Mouse (Mus musculus) forebrain, embryonic 10.5 days (tissue): Measurements from ENCODE around the gene Marc2. TPM values are rescaled to one million over a fixed set of nuclear protein-coding genes. Genes with fewer than 3 reads are reported as not detected.

Source experiments
- DNase-seq: peaks from one replicate; pipeline ENCODE4 v3.0.0-alpha.2; 2017; ENCODE audit warnings: low spot score; ENCODE audit errors: extremely low spot score
- H3K27ac ChIP-seq: fragments of 300-500 bp; sonication (generic); 2 replicates; pipeline ENCODE4 v1.5.1; 2016; ENCODE audit warnings: mild to moderate bottlenecking
- H3K27me3 ChIP-seq: fragments of 300-500 bp; sonication (generic); 2 replicates; pipeline ENCODE4 v1.6.1; 2016; ENCODE audit warnings: mild to moderate bottlenecking; ENCODE audit not compliant: poor library complexity, severe bottlenecking
- H3K36me3 ChIP-seq: fragments of 300-500 bp; sonication (generic); replicated peaks from 2 replicates; pipeline ENCODE4 v1.6.1; 2016; ENCODE audit warnings: mild to moderate bottlenecking, moderate library complexity
- H3K4me1 ChIP-seq: fragments of 300-500 bp; sonication (generic); 2 replicates; pipeline ENCODE4 v1.6.1; 2016
- H3K4me3 ChIP-seq: fragments of 300-500 bp; sonication (generic); 2 replicates; pipeline ENCODE4 v1.5.1; 2016; ENCODE audit warnings: mild to moderate bottlenecking, moderate library complexity
- H3K9me3 ChIP-seq: fragments of 300-500 bp; sonication (generic); 2 replicates; pipeline ENCODE4 v1.6.1; 2016; ENCODE audit warnings: mild to moderate bottlenecking, moderate library complexity
- WGBS: fragments of 180-500 bp; shearing (Covaris S2); methylation state at CpG from one replicate; pipeline ENCODE4 v1.1.7; 2016; 5-methylcytosine and 5-hydroxymethylcytosine counted together
- polyA plus RNA-seq: library from polyadenylated mRNA; unstranded; fragments of >200 nt; fragmentation: Nextera tagmentation; extraction: Ambion mirVana; gene quantifications from 2 replicates; pipeline ENCODE4 v1.2.1, GENCODE M21; 2016

Marc2 gene
- polyA plus RNA-seq, 1 experiment from 2014 or later, result 82.6 TPM

DNA sequence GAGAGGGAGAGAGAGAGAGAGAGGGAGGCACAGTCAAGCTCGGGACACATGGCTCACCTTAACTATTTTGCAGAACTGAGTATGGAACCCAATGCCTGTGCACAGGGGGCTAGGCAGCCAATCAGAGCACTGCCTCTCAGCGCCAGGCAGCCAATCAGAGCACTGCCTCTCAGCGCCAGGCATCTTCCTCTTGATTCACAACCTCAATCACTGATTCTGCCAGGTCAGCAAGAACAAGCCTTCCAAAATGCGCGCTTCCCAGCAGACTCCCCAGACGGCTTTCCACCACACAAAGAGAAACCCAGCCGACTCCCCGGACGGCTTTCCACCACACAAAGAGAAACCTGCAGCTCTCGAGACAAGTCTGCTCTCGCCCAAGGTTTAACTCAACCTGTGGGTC lies 23.6 kb downstream of the Marc2 start:
- DNase-seq, result no peak
- 16% methylated on average over 11 of the region's 11 CpGs for WGBS
- no peaks in the 10 kb centered on the region for H3K9me3 ChIP-seq
- peaks cover 8% of the 10 kb centered on the region for H3K27me3 ChIP-seq
- no peak overlapping the region for H3K27ac ChIP-seq
- H3K36me3 ChIP-seq, result peaks cover 22% of the 10 kb centered on the region
- H3K4me3 ChIP-seq, result peak overlapping the region; percentile 35
- H3K4me1 ChIP-seq, result peaks cover 31% of the 10 kb centered on the region

DNA sequence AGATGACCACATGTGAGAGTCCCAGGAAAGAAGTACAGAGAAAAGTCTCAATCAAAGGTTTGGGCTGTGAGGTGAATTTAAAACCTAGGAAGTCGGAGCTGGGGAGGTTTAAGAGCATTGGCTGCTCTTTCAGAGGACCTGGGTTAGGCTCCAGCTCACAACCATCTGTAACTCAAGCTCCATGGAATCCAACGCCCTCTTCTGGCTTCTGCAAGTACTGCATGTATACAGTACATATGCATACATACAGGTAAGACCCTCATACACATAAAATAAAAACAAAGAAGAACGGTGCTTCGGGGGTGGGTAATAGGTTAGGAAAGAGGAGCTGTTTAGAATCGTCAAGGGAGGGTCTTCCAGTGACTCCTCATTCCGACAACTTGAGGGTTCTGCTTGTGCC lies 28.5 kb downstream of the Marc2 start:
- no peak overlapping the region for H3K27ac ChIP-seq
- H3K4me3 ChIP-seq, result no peak overlapping the region
- H3K9me3 ChIP-seq, result no peaks in the 10 kb centered on the region
- no peaks in the 10 kb centered on the region for H3K27me3 ChIP-seq
- peaks cover 30% of the 10 kb centered on the region for H3K36me3 ChIP-seq
- DNase-seq, result no peak
- WGBS, result 84% methylated on average over 6 of the region's 6 CpGs
- peaks cover 6% of the 10 kb centered on the region for H3K4me1 ChIP-seq

DNA sequence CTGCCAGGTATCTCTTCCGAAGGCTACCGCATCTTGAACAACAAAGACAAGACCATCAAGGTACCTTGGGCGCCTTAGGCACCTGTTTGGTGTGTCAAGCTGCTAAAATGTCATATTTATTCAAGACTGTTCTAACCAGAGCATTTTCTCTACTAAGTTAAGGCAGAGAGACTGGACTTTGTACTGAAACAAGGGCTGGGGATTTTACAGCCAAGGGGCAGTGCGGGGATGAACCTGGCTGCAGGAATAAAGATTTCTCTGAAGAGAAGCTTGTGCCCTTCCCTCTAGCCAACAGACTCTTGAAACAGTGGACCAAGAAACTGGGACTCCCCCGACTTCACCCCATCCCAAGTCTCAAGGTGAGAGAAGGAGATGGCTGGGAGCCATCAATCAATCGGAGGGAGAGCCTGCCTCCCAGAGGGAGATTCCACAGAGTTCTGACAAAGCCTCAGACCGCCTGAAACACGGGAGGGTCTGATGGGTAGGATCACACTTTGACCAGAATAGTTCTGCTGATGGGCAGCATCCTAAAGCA lies 34.5 kb downstream of the Marc2 start:
- peaks cover 19% of the 10 kb centered on the region for H3K4me1 ChIP-seq
- WGBS, result 77% methylated on average over 8 of the region's 8 CpGs
- peaks cover 42% of the 10 kb centered on the region for H3K27me3 ChIP-seq
- no peak for DNase-seq
- peaks cover 2% of the 10 kb centered on the region; the same call in 1 of the 2 replicates for H3K36me3 ChIP-seq
- H3K27ac ChIP-seq, result no peak overlapping the region
- no peaks in the 10 kb centered on the region for H3K9me3 ChIP-seq
- no peak overlapping the region for H3K4me3 ChIP-seq

DNA sequence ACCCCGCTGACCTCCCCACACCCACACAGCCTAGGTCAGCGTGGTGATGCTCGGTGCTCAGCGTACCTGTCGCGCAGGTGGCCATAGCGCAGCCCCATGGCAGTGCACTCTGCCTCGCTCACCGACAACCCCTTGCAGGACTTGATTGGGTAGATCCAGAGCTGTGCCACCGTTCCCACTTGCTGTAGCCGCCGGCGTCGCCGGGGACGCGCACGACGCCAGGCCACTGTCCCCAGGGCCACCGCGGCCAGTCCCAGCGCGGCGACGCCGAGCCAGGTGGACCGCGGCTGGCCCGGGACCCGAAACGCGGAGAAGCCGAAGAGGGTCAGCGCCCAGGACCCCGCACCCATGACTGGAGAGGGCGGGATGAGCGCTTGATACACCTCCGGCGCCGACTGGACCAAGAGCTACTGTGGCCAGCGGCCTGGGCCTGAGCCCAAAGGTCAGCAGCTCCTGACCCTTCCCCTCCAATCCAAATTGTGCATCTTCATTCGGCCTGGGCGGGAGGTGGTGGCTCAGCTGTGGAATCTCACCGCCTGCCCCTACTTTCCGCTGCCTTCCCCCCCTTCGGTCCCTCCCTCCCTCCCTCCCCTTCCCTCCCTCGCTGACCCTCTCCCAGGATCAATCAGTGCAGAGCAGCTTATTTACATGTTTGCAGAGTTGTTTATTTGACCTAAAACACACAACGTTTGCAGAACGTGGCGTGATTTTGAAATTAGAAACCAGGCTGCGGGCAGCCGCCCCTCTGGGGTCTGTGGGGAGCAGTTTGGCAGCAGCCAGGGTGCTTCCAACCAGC lies 35.3 kb downstream of the Marc2 start, which contains the start of gene Marc1:
Marc1 (minus strand) TSS at position 534 of the 796 bp plus-strand sequence.
- Histone ChIP-seq H3K27me3 (peaks cover 42% of the 10 kb centered on the region), H3K36me3 (no peaks in the 10 kb centered on the region), H3K4me1 (peaks cover 19% of the 10 kb centered on the region), H3K4me3 (peak within 1 kb of the TSS; percentile 50), H3K27ac (no peak within 1 kb of the TSS), H3K9me3 (no peaks in the 10 kb centered on the region)
- no peak for DNase-seq
- 8% methylated on average over 52 of the region's 52 CpGs for WGBS

DNA sequence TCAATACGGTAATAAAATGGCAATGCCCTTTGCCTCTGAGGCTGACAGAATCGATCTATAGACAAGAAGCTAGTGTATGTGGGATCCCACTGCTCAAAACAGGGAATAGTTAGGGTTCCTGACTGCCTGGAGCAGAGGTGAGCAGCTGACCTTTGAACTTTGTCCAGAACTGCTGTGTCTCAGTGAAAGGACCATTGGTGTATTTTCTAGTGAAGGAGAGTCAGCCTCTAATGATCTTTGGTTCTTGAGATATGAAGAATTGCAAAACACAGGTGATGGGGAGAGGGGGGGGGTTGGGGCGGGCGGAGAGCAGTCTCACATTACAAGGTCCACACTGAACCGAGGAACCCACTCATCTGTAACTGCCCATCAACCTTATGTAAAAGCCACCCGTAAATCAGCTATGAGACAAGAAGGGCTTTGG lies 36.7 kb downstream of the Marc2 start:
- Histone ChIP-seq H3K4me3 (no peak overlapping the region), H3K9me3 (no peaks in the 10 kb centered on the region), H3K27ac (no peak overlapping the region), H3K27me3 (peaks cover 42% of the 10 kb centered on the region), H3K36me3 (no peaks in the 10 kb centered on the region), H3K4me1 (peaks cover 19% of the 10 kb centered on the region)
- no peak for DNase-seq
- WGBS, result 81% methylated on average over 6 of the region's 6 CpGs

DNA sequence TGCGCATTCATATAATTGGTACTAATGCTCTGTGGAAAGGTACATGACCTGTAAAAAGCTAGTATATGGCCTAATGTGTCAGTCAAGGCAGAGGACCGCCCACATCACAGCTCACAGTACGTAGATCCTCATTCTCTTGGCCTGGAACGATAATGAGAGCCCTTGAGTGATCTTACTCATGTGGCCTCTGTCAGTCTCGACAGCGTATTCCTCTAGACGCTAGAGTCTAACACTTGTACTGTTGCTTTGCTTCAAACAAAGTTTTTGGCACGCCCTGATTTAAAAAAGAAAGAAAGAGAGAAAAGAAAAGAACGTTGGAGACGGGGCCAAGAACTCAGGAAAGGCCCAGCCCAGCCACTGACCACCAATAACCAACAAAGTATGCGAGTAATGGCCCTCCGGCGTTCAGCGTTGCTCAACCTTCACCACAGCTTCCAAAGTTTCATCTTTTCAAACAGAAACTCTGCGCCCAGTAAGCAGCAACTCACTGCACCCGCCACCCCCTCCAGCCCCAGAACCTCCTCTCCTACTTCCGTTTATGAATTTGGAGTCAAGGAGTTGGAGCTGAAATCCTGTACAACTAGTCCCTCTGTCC lies 37.7 kb downstream of the Marc2 start:
- Histone ChIP-seq H3K4me1 (peaks cover 19% of the 10 kb centered on the region), H3K9me3 (no peaks in the 10 kb centered on the region), H3K4me3 (no peak overlapping the region), H3K27me3 (peaks cover 42% of the 10 kb centered on the region), H3K36me3 (no peaks in the 10 kb centered on the region), H3K27ac (no peak overlapping the region)
- no peak for DNase-seq
- WGBS, result 90% methylated on average over 17 of the region's 17 CpGs

DNA sequence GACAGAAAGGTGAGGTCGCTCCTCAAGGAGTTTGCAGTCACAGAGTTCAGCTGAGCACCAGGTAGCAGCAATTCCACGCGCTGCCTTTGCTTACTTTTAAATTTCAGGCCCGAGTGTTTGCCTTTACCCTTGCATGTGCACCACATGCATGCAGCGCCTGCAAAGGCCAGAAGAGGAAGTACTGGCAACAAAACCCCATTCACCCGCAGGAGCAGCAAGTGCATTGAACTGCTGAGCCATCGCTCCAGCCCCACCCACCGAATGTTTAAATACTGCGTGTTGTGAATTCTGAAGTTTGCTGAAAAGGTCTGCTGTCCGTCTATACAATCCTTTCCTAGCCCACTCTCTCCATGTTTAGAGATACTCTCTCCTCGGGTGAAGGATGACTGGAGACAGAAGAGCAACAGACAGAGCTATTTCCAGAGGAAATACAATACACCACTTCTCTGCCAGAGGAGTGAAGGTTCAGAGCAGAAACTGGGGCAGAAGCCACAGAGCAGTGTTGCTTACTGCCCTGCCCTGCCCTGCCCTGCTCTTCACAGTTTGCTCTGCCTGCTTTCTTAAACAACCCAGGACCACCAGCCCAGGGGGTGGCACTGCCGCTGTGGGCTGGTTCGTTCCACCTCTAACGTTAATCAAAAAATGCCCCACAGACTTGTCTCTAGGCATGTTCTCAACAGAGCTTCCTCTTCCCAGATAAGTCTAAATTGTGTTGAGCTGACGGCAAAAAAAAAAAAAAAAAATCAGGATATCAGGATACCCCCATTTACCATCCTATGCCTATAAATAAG lies 38.4 kb downstream of the Marc2 start:
- DNase-seq, result no peak
- H3K4me1 ChIP-seq, result peaks cover 19% of the 10 kb centered on the region
- H3K4me3 ChIP-seq, result no peak overlapping the region
- H3K27ac ChIP-seq, result no peak overlapping the region
- peaks cover 42% of the 10 kb centered on the region for H3K27me3 ChIP-seq
- 81% methylated on average over 15 of the region's 15 CpGs for WGBS
- H3K9me3 ChIP-seq, result no peaks in the 10 kb centered on the region
- no peaks in the 10 kb centered on the region for H3K36me3 ChIP-seq

DNA sequence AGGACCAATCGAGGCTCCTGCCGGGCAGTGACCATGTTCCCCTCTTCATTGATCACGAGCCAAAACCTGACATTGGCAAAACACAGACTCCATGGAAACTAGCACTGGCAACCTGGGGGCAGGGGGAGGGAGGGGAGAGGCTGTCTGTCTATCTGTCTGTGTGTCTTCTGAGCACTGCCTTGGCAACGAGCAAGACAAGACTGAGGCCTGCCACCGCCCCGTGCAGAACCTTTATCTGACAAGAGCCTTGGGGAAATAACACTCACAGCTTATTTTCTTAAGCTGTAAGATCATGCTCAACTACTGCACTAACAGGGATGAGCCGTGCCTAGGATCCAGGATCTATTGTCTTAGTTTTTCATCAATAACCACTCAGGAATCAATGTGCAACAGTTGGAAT lies 39.1 kb downstream of the Marc2 start:
- WGBS, result 87% methylated on average over 7 of the region's 7 CpGs
- no peak for DNase-seq
- no peak overlapping the region for H3K4me3 ChIP-seq
- peaks cover 19% of the 10 kb centered on the region for H3K4me1 ChIP-seq
- no peaks in the 10 kb centered on the region for H3K9me3 ChIP-seq
- no peak overlapping the region for H3K27ac ChIP-seq
- H3K27me3 ChIP-seq, result peaks cover 38% of the 10 kb centered on the region
- H3K36me3 ChIP-seq, result no peaks in the 10 kb centered on the region

DNA sequence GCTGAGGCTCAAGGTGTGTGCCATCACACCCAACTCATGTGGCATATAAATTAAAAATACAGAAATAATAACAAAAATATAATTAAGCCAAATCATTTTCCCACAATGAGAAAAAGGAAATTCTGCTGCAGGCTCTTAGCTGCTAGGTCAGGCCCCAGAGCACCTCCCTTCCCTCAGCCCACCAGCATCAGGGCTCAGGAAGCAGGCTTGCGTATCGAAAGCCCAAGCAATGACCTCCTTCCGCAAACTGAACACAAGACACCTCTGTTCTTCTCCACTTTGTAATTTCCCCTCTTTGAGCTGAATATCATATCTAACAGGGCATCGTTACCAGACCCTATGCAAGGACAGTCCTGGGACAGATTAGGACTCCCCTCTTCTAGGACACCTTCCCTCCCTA lies 40.5 kb downstream of the Marc2 start:
- WGBS, result 94% methylated on average over 4 of the region's 4 CpGs
- Histone ChIP-seq H3K27ac (no peak overlapping the region), H3K4me3 (no peak overlapping the region), H3K27me3 (peaks cover 24% of the 10 kb centered on the region), H3K36me3 (no peaks in the 10 kb centered on the region), H3K9me3 (peaks cover 6% of the 10 kb centered on the region; the same call in 1 of the 2 replicates), H3K4me1 (peaks cover 13% of the 10 kb centered on the region)
- no peak for DNase-seq

DNA sequence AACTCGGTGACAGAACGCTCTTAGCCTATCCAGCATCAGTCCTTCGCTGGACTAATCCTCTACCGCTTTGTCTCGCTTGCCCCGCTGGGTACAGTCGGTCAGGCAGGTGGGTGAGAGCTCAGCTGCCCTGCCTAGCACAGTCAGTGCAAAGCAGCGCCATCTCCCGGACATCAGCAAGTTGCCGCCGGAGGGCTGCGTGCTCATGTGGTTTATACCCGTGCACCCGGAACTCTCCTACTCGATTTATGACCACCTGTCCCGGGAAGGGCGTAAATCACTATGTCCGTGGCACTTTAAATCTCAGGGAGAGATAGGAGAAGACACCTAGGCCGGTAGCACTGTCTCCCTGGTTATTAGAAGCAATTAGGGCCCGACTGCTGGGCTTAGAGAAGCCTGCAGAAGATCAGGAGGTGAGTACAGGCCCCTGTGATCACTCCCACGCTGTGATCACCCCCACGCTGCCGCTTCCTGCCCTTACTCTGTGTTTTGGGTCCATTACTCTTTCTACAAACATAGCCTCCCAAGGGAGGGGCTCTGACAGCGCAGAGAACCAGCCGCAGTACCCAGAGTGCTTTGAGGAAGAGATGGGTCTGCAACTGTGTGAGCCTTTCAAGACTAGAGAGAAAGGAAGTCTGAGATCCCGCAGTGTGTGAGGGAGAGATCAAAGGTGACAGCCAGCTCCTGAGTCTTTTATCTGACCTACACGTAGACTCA lies 52.9 kb downstream of the Marc2 start:
- WGBS, result 21% methylated on average over 27 of the region's 27 CpGs
- peaks cover 6% of the 10 kb centered on the region; the same call in 1 of the 2 replicates for H3K4me1 ChIP-seq
- H3K27ac ChIP-seq, result no peak overlapping the region
- H3K9me3 ChIP-seq, result no peaks in the 10 kb centered on the region
- no peaks in the 10 kb centered on the region for H3K36me3 ChIP-seq
- H3K27me3 ChIP-seq, result no peaks in the 10 kb centered on the region
- DNase-seq, result peak; percentile 44
- H3K4me3 ChIP-seq, result peak overlapping the region; percentile 11; the same call in 1 of the 2 replicates

DNA sequence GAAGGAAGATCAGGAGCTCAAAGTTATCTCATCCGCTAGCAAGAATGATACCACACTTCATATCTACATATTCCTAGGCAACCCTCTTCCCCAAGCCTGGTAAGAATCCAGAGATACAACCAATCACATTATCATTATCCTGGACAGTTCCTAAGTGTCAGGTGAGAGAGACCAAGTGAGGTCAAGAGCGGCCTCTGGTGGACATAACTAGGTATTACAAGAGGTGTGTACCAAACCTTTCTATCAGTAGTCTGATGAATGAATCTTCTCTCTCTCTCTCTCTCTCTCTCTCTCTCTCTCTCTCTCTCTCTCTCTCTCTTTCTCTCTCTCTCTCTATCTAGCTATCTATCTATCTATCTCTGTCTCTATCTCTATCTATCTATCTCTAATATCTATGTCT lies 55.1 kb downstream of the Marc2 start:
- H3K27ac ChIP-seq, result no peak overlapping the region
- H3K4me3 ChIP-seq, result no peak overlapping the region
- H3K36me3 ChIP-seq, result no peaks in the 10 kb centered on the region
- WGBS, result 9% methylated on average over 2 of the region's 2 CpGs
- peaks cover 6% of the 10 kb centered on the region; the same call in 1 of the 2 replicates for H3K4me1 ChIP-seq
- H3K9me3 ChIP-seq, result no peaks in the 10 kb centered on the region
- no peaks in the 10 kb centered on the region for H3K27me3 ChIP-seq
- DNase-seq, result no peak
